Mouse (Mus musculus) left cerebral cortex, postnatal 14 days (tissue): ENCODE data around the gene Hephl1. TPM values are rescaled to one million over a fixed set of nuclear protein-coding genes. Genes with fewer than 3 reads are reported as not detected.

Experiments
- DNase-seq, 2 experiments: peaks; one replicate each; pipeline ENCODE4 v3.0.0; 2021 to 2022; ENCODE audit warnings: low spot score in 2 of 2, mixed read lengths in 1 of 2
- intact Hi-C: fragments of 180-260 bp; cut with DNase I; formaldehyde crosslinking; loops from one replicate; pipeline ENCODE4 v1.15.1; 2025
- total RNA-seq, 2 experiments: library from RNA; stranded (reverse); gene quantifications; 2 replicates each; pipeline ENCODE4 v1.2.3; 2021

Gene Hephl1
- total RNA-seq, 2 experiments from 2014 or later = not detected

DNA sequence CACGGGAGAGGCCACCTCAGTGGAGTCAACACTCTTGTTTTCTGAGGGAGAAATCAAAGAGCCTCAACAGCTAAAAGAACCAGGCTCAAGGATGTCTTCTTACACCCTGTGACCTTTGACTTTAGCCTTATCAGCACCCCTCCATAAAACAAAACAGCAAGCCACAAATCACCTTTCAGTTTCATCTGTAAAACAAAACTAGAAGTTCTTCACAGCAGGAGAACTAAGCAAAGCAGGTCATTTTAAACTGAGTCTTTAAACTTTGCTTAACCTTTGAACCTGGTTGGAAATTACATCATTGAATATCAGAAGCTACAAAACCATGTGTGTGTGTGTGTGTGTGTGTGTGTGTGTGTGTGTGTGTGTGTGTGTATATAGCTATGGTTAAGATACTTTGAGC is 47.7 kb downstream of the Hephl1 start:
- intact Hi-C loops = no loop called here

DNA sequence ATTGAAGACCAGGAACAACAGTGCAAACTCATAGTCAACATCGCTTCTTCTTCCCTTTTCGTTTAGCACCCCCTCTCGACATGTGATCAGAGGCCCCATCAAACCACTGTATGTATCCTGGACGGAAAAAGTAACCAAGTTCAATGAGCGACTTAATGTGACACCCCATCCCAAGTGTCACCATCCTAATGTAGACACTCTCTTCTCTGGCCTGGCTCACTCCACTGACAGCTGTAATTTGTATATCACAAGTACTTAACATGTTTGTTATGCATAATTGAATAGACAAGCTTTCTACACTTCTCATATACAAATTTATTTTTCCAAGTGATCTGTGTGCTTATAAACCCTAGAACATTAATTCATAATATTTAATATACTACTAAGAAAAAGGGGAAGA is 51.1 kb downstream of the Hephl1 start:
- DNase-seq = no peak
- intact Hi-C loops = no loop called here

More for the DNA sequence above, 47.7 kb downstream of the Hephl1 start:
- DNase-seq = no peak

- intact Hi-C loops = no loop called here
- no peak for DNase-seq
Observed at GRCm38 (mm10) chr9:15060026-15060425, 51.9 kb downstream of the Hephl1 start.

GRCm38 (mm10) chr9:15045740-15046139 is 66.2 kb downstream of the Hephl1 start:
- DNase-seq = no peak
- intact Hi-C loops = loop anchor here (5.0 kb wide), 1 partner anchor 122 kb away; no protein-coding TSS in a partner anchor

- DNase-seq = peak; percentile 70
Observed at GRCm38 (mm10) chr9:15045084-15045669, 66.7 kb downstream of the Hephl1 start, which contains the start of gene Panx1. TSS of gene Panx1 (minus strand) at chr9:15045478.

GRCm38 (mm10) chr9:15044391-15045083 is 67.4 kb downstream of the Hephl1 start:
- no peak for DNase-seq
- intact Hi-C loops = loop anchor here (5.0 kb wide), 1 partner anchor 123 kb away; no protein-coding TSS in a partner anchor

More at GRCm38 (mm10) chr9:15045084-15045669, 66.7 kb downstream of the Hephl1 start, which contains the start of gene Panx1:
- intact Hi-C loops = loop anchor here (5.0 kb wide), 1 partner anchor 122 kb away; no protein-coding TSS in a partner anchor

DNA sequence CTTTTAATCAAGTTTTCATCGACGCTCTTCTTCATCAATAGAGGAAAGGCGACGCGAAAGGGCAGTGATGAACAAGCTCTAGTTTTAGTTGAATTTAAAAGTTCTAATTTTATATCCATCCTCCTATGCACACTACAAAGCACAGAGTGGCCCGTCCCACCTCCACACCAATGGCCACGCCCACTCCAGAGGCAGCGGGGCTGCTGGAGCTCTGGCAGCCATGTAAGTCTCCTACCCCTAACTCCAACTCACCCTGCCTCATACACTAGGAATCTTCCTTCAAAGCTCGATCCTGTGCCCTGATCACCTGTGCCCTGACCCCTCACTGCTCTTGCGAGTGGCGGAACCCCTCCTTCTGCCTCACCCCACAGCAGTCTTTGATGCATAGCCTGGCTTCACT is 70.4 kb downstream of the Hephl1 start:
- intact Hi-C loops = no loop called here
- DNase-seq = no peak

DNA sequence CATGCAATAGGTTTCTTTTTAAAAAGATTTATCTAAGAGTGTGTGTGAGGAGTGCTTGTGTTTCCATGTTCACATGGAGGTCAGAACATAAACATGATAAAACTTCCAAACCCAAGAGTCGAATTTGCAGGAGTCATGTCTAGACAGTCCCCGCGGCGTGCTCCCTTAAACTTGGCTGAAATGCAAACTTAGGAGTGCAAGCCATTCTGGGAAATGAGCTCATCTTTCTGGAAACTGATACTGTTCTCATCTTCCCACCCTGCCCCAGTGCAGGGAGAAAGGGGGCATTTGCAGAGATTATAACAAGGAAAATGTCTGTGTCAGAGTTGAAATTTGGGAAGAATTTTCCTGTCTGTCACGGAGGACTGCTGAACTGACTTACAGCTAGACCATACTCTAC is 72.1 kb downstream of the Hephl1 start:
- DNase-seq = no peak
- intact Hi-C loops = no loop called here

DNA sequence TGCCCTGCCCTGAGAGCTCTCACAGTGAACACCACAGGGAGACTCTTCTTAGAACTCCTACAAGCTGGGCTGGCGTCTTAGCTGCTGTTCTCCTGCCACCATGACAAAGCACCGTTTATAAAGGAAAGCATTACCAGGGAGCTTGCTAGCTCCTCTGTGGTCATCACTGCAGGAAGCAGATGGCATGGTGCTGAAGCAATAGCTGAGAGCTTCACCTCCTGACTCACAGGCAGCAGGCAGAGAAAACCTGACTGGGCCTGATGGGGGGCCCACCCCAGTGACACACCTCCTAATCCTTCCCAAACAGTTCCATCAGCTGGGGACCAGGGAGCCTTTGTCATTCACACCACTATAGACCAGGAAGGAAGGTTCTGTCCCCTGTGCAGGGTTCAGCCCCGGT is 74.2 kb downstream of the Hephl1 start:
- intact Hi-C loops = no loop called here
- no peak for DNase-seq

- intact Hi-C loops = no loop called here
- no peak for DNase-seq
Observed at GRCm38 (mm10) chr9:15037237-15037636, 74.7 kb downstream of the Hephl1 start.

DNA sequence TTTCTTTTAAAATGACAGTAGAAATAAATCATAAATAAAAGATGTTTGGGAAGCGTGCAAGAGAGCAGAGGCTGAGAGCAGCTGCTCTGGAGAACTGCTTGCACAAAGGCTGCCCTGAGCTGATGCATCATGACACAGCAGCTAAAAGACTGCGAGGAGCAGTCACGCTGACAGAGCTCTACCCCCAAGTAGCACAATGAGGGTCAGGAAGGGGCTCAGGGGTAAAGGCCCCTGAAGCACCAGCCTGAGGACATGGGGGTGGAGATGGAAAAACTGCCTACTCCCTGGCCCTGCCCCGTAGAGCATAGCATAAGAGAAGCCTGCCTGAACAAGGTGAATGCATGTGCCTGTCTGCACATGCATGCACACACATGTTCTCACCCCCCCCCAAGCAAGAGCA is 75.1 kb downstream of the Hephl1 start:
- no peak for DNase-seq
- intact Hi-C loops = no loop called here

DNA sequence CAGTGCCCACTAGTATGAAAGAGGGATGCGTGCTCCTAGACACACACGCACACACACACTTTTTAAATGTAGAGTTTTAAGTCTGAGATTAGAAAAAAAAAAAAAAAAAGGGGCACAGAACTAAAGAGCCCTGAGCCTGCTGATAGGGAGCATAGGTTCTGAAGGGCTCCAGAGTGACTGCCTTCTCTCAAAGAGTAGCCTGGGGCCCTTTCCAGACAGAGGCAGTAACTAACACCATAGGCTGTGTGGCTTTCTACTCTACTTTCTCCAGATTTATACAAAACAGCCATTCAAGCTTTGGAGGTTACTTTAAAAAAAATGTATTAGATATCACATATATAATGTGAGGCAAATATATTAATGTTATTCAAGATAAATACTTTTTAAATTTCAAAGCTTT is 75.5 kb downstream of the Hephl1 start:
- DNase-seq = no peak
- intact Hi-C loops = no loop called here

DNA sequence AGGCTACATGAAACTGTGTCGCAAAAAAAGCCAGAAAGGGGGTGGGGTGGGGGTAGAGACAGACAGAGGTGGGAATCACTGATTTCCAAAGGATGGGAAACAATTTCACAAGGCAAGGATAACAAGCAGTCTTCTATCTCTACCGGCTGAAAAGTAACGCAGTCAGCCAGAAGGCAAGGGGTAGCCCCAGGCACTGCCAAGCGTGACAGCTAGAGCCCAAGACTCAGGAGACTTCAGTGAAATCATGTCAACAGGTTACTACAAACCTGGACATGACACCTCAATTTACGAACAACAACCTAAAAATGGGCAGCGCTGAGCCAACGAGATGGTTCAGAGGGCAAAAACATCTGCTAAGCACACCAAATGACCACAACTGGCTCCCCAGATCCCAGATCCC is 75.9 kb downstream of the Hephl1 start:
- no peak for DNase-seq
- intact Hi-C loops = no loop called here

GRCm38 (mm10) chr9:15034546-15035273 is 77.2 kb downstream of the Hephl1 start:
- intact Hi-C loops = loop anchor here (5.0 kb wide), 1 partner anchor 178 kb away; no protein-coding TSS in a partner anchor

GRCm38 (mm10) chr9:15033568-15034160 is 78.2 kb downstream of the Hephl1 start:
- DNase-seq = peak in 1 of 2 experiments; percentile 58
- intact Hi-C loops = loop anchor here (5.0 kb wide), 1 partner anchor 179 kb away; no protein-coding TSS in a partner anchor

More at GRCm38 (mm10) chr9:15034546-15035273, 77.2 kb downstream of the Hephl1 start:
- no peak for DNase-seq

DNA sequence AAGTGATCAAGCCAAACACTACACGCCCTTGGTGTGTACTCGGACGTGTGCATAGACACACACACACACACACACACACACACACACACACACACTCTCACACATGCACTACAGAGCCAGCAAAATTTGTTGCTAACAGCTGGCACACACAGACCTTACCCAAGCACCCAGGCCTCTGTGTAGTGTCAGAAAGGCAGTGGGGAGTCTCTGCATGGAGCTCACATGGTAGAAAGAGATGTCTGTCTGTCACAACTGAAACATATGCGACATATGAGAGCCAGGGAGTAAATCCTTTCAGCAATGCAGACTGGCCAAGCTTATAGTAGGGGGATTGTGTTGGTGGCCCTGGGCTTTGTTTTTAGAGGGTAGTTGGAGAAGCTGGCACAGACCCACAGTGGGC is 79.1 kb downstream of the Hephl1 start:
- DNase-seq = no peak
- intact Hi-C loops = loop anchor here (5.0 kb wide), 1 partner anchor 180 kb away; no protein-coding TSS in a partner anchor

GRCm38 (mm10) chr9:15030771-15031170 is 81.1 kb downstream of the Hephl1 start:
- intact Hi-C loops = loop anchor here (5.0 kb wide), 1 partner anchor 182 kb away; no protein-coding TSS in a partner anchor

GRCm38 (mm10) chr9:15029025-15029727 is 82.7 kb downstream of the Hephl1 start:
- intact Hi-C loops = no loop called here

More at GRCm38 (mm10) chr9:15030771-15031170, 81.1 kb downstream of the Hephl1 start:
- DNase-seq = peak; percentile 34 to 41

GRCm38 (mm10) chr9:15027725-15028124 is 84.2 kb downstream of the Hephl1 start:
- intact Hi-C loops = no loop called here
- DNase-seq = no peak

More at GRCm38 (mm10) chr9:15029025-15029727, 82.7 kb downstream of the Hephl1 start:
- DNase-seq = peak; percentile 34 to 46
